Mouse (Mus musculus): ENCODE data around the gene 9130019O22Rik.

- TF ChIP-seq GATA1 (IDR thresholded peaks at IDR 0.05; ENCODE audit: borderline replicate concordance, low read length) (no peak), FLI1 (IDR thresholded peaks at IDR 0.05; ENCODE audit: low read length) (no peak)
Observed at GRCm38 (mm10) chr7:127346676-127347075, 40.3 kb downstream of the 9130019O22Rik start.

All from megakaryocyte, embryonic 14.5 days (primary cell).